Comparison of ENCODE assay signal across 10 mouse cellular contexts in the genomic region with DNA sequence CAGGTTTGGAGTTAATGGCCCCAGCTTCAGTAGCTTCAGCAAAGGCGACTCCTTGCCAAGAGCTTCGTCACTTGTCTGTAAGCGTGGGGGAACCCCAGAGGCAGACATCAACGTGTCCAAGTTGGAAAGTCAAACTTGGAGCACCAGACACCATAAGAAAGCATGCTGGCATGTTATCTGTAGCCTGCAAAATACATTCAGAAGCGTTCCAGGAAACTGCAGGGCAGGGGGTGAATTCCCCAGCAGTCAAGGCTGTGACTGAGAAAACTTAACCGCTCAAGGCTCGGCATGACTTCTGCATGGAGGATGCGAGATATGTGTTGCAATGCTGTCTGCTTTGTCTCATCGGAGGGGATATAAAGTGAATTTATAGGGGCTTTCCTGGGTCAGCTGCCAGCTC.
DNase-seq lines count a peak whose midpoint lies in the region; ATAC-seq and TF ChIP-seq lines count a peak whose summit lies in the region.
"Had no signal": no experiment of that assay in that cellular context is flagged by ENCODE, and none has a peak within 500 bp of the region (broad histone marks: within the 10 kb centered on the region; RNA-seq: fewer than 3 reads in every experiment).

No protein-coding gene starts in this region.

- no peaks in the 10 kb centered on the region for H3K36me3 ChIP-seq in lung, embryonic 16.5 days (ENCODE audit: control insufficient read depth, insufficient read depth, low read length)
- no peaks in the 10 kb centered on the region for H3K36me3 ChIP-seq in heart, postnatal 0 days (replicated peaks; ENCODE audit: control insufficient read depth, insufficient read depth, low read length)

- TF ChIP-seq CTCF in heart, postnatal 0 days (IDR thresholded peaks at IDR 0.05; ENCODE audit: low read depth): no peak

- no peaks in the 10 kb centered on the region for H3K9me3 ChIP-seq in lung, embryonic 16.5 days (ENCODE audit: control insufficient read depth, low read length)
- no peaks in the 10 kb centered on the region for H3K9me3 ChIP-seq in heart, postnatal 0 days (replicated peaks; ENCODE audit: control insufficient read depth, low read length)

- H3K4me3 ChIP-seq in lung, embryonic 16.5 days (ENCODE audit: low read length): no peak overlapping the region
- no peak overlapping the region for H3K4me3 ChIP-seq in heart, postnatal 0 days (ENCODE audit: low read depth, low read length)
- H3K4me3 ChIP-seq: erythroblast, embryonic 14.5 days had no signal

- peak; percentile 49 to 88 for DNase-seq in adrenal gland, adult (ENCODE audit: inconsistent age in 2 of 2, low spot score in 1 of 2)
- DNase-seq in adrenal gland, postnatal 4 days (ENCODE audit: low spot score in 2 of 2): no peak
- no peak for DNase-seq in lung, adult 18-20 months
- DNase-seq in heart, postnatal 0 days (ENCODE audit: low spot score): peak; percentile 64
- peak; percentile 55 for DNase-seq in mesoderm, embryonic 11.5 days (ENCODE audit: low read depth, low spot score)
- DNase-seq in T-cell, adult 2 months (ENCODE audit: low spot score): no peak
- no peak for DNase-seq in layer of hippocampus, postnatal 14 days (ENCODE audit: low spot score in 2 of 2)
- DNase-seq: thymus, adult 18-20 months had no signal

- ATAC-seq in lung, embryonic 16.5 days (ENCODE audit: low read depth): peak; percentile 34; the same call in 1 of the 2 replicates
- peak; percentile 56 for ATAC-seq in heart, postnatal 0 days (ENCODE audit: insufficient read depth, low read depth)

- H3K4me2 ChIP-seq in lung, embryonic 16.5 days (ENCODE audit: low read depth, low read length): no peak overlapping the region
- peak overlapping the region; percentile 33 for H3K4me2 ChIP-seq in heart, postnatal 0 days (ENCODE audit: low read depth, low read length)

- no peak overlapping the region for H3K27ac ChIP-seq in lung, embryonic 16.5 days (ENCODE audit: low read length)
- peak overlapping the region; percentile 16; the same call in 1 of the 2 replicates for H3K27ac ChIP-seq in heart, postnatal 0 days (ENCODE audit: low read depth)

- H3K4me1 ChIP-seq in lung, embryonic 16.5 days (replicated peaks; ENCODE audit: control insufficient read depth, insufficient read depth, low read length): peaks cover 18% of the 10 kb centered on the region
- peaks cover 45% of the 10 kb centered on the region for H3K4me1 ChIP-seq in heart, postnatal 0 days (ENCODE audit: control insufficient read depth, insufficient read depth)

- no peak overlapping the region for H3K9ac ChIP-seq in lung, embryonic 16.5 days (ENCODE audit: low read length)
- H3K9ac ChIP-seq in heart, postnatal 0 days (replicated peaks; ENCODE audit: low read depth, low read length): no peak overlapping the region

- 21% methylated on average over 9 of the region's 9 CpGs for WGBS in lung, embryonic 16.5 days
- WGBS in heart, postnatal 0 days: 5% methylated on average over 9 of the region's 9 CpGs

- no peak for TF ChIP-seq EP300 in heart, postnatal 0 days (IDR thresholded peaks at IDR 0.05; ENCODE audit: low read depth)

- no peaks in the 10 kb centered on the region for H3K27me3 ChIP-seq in lung, embryonic 16.5 days (ENCODE audit: control insufficient read depth, insufficient read depth, low read depth, low read length)
- no peaks in the 10 kb centered on the region for H3K27me3 ChIP-seq in heart, postnatal 0 days (ENCODE audit: control insufficient read depth, insufficient read depth, low read length)

Comparison
In these comparisons a context has a peak if more than half of its experiments do, and no peak if none do; other contexts are left out.
1. DNase-seq: peak in adrenal gland, adult (2 of 2), heart, postnatal 0 days (single experiment) and mesoderm, embryonic 11.5 days (single experiment); none in adrenal gland, postnatal 4 days (0 of 2), lung, adult 18-20 months (0 of 2), T-cell, adult 2 months (single experiment) and layer of hippocampus, postnatal 14 days (0 of 2).